Mouse (Mus musculus): ENCODE measurements at regions not wholly inside any gene's neighbourhood (a gene's known extent, or its start where the extent isn't known, plus 50 kb on each side); places are given as distances from the start of the nearest gene placed in this dataset.

DNA sequence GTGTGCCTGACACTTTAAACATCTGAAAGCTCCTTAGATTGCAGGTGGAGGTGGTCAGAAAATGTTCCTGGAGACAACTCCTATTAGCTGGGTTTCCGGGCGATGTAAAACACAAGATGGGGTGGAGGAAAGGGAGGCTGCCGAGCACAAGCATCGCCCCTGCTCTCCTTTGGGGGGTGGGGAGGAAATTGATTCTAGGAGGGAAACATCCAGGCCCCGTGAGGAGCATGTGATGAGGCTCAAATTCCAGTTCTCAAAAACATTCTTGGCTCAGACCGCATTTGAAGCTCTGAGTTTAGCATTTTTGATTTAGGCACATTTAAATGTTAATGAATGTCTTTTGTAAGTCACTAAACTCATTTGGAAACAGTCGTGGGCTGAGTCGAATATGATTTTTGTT lies 105.5 kb downstream of the Rpl14 start:
- in situ Hi-C loops (cut with MseI, MboI), result no loop called here

DNA sequence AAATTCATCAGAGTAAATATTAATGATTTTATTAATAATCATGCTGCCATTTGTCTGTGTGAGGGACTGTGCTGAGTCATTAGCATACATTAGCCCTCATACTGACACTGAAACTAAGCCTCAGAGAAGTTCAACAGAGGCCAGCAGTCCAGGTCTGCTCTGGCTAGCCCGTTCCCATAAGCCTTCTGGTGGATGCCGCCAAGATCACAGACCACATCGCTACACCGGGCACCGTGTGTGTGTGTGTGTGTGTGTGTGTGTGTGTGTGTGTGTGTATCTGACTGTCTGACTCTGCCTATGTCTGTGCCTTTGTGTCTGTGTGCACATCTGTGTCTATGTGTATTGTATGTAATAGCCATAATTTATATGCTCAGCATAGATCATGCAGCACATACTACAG lies 106.0 kb downstream of the Rpl14 start:
- in situ Hi-C loops (cut with MseI, MboI), result no loop called here

DNA sequence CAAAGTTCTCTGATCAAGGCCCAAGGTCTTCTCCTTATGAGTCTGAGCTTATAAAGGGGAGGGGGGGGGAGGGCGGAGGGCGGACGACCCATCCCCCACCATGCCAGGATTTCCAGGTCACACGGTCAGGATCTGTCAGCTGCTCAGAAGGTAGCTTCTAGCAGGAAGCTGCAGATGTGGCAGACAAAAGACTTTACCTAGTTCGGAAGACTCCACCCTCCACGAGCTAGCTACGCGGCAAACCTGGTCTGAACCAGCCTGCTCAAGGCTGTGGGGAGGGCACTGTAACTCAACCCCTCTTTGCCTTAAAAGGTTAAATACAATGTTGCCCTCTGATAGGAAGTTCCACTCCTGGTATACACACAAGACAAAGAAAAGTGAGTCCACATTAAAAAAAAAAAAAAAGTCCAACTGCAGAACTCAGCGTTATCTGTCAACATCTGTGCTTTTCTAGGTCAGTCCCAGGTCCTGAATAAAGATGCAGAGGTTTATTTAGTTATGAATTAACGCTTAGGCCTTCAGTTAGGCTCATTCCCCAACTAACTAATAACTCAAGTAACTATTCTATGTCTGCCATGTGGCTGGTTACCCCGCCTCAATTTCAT lies 108.7 kb downstream of the Rpl14 start:
- in situ Hi-C loops (cut with MseI, MboI), result no loop called here

DNA sequence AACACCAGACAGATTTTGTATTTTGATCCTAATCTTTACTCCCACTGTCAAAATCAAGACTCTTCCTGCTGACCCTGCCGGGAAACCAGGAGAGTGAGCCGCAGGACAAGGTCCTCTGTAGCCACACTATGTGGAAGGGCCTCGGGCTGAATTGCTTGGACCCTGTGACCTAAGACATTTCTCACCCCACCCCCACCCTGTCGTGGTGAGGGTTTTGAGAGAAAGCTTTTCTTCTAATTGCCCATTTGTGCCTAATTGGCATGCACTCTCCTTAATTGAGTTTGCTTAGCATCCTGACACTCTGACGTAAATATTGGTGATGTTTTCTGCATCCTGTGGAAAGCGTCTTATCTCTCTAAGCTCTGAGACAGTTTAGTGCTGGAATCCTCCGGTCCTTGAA lies 110.2 kb downstream of the Rpl14 start:
- in situ Hi-C loops (cut with MseI, MboI), result no loop called here

DNA sequence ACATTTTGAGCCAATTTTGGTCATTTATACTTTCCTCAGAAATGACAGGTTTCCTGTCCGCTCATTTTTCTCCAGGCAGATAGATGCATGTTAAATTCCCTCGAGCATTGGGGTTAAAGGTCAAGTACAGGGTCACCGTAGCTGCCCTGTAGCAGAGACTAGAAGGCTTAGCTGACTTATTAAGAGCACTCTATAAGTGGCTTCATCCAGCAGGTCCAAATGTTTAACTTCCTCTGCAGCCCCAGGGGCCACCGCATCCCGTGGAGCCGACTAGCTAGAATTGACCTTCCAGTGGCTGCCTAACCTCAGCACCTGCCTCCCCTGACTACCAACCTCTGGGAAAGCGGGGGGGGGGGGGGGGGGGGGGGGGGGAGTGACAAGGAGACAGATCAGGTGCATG lies 114.7 kb downstream of the Rpl14 start:
- in situ Hi-C loops (cut with MseI, MboI), result no loop called here

DNA sequence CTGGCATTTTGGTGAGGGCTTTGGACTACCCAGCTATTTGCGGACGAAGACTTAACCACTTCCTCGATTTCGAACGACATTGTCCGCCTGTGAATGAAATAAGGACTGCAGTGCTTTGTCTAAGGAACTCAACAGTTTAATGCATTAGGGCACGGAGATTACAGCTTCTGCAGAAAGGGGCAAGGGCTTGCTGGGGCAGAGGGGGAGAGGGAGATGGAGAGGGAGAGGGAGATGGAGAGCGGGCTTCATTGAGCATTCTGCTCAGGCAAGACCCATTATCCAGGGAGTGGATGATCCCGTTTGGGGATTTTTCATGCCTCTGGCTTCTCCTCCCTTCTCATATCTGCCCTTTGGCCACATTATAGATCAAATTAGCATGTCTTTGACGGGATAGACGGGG lies 117.8 kb downstream of the Rpl14 start:
- in situ Hi-C loops (cut with MseI, MboI), result no loop called here

DNA sequence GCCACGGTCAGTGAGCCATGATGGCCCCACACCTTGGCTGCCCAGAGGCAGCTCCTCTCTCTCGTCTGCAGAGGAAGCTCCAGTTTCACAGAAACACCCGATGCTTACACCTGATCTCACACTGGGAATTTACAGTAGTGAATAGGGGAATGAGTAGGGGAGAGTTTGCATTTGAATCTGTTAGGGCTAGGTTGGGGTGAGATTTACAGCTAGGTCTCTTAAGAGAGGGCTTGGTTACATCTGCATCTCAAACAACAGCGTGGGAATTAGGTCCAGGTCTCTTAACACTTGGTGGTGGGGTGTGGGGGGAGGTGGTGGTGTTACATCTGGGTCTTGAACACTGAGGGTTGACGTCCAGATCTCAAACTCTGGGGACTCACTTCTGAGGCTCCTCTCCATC lies 119.3 kb downstream of the Rpl14 start:
- in situ Hi-C loops (cut with MseI, MboI), result no loop called here

DNA sequence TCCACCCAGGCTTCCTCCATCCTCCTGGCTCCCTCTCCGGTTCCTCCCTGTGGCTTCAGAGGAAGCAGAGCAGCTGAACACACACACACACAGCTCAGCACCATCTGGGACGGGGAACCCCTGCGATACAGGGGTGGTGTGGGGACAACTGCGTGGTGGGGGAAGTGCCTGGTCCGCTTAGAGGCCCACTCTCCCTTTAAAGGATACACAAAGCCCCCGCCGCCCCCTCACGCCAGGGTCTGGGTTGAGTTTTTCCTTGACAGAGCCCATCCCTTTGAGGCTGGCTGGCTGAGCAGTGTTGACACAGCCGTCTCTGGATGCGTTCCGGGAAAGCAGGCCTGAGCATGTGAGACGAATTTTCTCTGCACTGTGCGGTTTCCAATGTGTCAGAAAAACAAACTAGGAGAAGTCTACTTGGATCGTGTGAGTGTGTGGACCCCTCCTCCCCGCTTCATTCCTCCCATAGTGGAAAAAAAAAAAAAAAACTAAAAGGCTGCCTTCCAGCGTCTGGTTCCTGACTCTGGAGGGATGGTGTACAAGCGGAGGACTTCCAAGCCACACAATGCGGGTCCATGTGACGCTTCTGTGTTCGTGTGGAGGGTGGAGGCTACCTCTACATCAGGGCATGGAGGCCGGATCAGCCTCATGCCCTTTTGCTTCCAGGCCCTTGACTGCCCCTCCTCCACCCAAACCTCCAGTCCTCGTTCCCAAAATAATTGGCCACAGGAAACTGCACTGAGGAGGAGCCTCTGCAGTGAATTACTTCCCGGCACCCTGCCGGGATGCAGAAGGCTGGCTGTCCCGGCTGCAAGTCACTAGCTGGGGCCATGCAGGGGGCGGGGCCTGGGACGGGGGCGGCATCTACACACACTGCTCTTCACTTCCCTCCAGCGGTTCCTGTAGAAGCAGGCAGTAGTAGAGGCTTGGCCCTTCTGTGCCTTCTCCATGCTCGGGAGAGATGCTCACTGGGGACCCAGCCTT lies 120.0 kb downstream of the Rpl14 start:
- in situ Hi-C loops (cut with MseI, MboI), result no loop called here

DNA sequence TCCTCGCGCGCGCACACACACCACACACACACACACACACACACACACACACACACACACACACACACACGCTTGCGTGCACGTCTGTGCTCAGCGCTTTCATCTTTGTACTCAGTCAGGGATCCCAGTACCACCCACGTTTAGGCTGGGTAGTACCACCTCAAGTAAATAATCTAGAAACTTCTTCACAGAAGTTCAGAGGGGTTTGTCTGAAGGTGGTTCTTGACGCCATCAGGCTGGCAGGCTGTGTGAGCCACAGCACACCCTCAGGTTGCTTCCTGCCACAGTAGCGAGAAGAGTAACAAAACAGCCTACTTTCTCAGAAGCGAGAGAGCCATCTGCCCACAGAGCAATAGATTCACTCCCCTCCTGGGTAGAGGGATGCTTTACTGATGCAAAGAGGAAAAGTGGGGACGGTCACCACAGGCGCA lies 120.7 kb downstream of the Rpl14 start:
- in situ Hi-C loops (cut with MseI, MboI), result no loop called here

DNA sequence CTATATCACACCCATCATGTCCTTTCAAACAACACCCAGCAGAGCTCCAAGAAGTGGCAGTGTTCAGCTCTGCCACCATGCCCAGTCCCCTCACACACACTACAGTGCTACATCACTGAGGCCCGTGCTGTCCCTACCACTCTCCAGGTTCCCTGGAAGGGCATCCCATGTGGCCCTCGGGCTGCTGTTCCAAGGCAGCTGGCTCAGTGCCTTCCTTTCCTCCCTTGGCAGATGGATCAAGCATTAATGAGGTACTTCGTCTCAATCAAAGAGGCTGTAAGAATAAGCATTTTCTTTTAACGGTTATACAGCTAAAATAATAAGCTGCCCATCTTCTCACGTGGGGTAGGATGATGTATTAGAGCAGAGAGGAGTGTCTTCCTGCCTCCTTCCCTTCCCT lies 123.2 kb downstream of the Rpl14 start:
- in situ Hi-C loops (cut with MseI, MboI), result no loop called here

DNA sequence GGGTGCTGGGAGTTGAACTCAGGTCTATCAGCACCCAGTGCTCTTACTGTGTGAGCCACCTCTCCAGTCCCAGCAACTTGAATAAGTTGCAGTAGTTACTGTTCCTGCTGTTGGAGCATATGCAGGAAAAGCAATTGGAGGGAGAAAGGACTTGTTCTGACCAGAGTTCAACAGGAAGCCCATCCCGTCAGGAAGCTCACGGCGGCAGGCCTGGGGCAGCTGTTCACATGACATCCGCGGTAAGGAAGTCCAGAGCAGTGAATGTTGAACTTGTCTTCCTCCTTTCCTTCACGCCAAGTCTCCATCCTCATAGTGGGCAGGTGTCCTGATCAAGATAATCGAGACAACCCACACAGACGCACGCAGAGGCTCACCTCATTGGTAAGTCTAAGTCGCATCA lies 124.7 kb downstream of the Rpl14 start:
- in situ Hi-C loops (cut with MseI, MboI), result no loop called here

DNA sequence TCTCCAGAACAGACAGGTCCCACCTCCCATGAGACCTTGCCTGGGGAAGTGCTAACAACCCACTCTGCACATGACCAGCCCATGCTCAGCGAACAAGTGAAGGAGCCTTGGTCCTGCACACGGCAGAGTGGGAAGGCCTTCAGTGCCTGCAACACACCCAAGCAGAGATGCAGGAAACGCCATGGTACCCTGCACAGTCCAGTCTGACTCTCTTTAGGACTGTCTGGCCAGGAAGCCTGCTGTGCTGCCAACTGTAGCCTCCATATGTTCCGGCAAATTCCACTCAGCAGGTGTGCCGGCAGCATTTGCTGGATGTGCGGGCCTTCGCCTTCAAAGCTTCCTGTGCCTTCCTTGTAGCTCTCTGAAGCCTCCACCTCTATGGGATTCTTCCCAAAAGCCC lies 126.5 kb downstream of the Rpl14 start:
- in situ Hi-C loops (cut with MseI, MboI), result no loop called here

DNA sequence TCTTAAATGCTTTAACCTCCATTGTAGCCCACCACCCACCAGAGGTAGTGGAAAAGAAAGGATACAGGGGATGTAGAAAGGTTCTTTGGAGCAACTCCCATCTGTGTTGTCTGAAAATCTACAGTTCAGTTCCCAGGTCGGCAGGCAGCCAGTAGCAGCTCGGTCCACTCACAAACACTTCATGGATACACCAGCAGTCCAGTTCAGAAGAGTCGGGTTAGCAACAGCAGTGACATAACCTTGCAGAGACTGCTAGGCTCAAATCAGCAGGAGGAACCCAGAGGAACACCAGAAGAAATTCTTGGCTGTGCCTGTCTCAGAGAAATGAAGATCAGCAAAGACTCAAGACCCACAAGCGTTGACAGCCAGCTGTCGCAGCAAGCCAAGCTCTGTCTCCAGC lies 128.5 kb downstream of the Rpl14 start:
- in situ Hi-C loops (cut with MseI, MboI), result no loop called here

DNA sequence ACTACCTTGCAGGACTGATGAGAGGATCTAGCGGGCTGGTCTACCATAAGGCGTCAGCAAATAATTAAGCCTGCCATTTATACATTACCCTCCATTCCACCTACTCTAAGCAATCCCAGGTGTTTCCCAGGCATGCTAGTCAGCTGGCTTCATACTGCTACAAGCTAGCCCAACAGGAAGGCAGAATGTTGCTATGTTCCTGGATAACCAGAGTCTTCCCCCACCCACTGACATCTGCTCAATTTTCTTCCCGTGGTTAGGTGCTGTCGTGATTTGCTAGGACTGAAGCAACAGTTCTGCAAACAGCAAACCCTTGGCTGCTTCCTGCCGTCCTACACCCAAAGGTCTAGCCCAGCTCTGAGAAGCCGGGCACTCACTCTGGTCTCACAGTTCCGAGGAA lies 131.6 kb downstream of the Rpl14 start:
- in situ Hi-C loops (cut with MseI, MboI), result no loop called here

DNA sequence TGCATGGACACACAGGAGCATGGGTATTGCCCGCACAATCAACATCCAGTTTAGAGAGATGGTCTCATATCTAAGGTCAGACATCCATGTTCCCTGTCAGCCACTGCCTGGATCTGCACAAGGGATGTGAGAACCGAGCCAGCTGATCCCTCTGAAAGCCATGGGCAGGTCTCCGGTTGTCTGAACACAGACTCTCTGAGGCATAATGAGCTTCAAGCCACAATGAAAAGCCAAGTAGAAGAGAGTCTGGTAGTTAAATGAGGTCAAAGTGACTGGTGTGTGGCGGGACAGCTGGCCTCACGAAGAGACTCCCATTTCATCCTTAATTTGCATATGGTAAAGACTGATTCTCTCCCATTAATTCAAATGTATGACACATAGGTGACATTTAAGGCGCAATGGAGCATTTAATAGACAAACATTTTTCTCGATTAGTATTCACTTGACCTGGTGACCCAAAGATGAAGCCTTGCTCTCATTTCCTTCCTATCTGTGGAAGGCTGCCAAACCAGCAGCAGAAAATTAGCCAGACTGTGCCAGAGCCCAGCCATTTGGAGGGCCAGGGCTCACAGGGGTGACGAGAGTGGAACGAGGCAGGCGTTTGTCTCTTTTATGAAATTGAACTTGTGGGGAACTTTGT lies 132.2 kb downstream of the Rpl14 start:
- in situ Hi-C loops (cut with MseI, MboI), result no loop called here

DNA sequence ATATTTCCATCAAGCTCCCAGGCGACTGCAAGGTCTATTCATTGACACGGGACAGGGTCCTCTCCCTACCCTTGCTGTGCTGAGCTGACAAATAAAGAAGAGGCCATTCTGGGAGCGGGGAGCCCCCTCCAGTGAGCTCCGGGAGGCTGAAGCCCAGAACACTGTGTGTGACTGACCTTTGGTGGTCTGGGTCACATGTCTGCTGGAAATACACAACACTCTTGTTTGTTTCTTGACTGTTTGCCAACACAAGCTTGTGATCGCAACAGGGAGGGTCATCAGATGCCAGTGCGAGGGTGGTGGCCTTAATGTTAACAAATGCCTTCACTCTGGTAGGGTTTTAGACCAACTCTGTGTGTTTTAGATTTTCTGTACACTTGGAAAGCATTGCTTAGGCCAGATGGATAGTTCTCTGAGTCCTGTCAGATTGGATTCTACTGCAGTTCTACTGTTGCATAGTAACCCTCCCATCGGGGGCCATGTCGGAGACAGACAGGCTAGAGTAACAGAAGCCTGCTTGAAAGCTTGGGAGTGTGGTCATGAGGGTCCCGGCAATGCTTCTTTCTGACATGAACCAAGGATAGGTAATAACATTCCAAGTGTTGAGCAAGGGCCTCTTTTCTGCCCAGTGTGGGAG lies 135.4 kb downstream of the Rpl14 start:
- in situ Hi-C loops (cut with MseI, MboI), result no loop called here

DNA sequence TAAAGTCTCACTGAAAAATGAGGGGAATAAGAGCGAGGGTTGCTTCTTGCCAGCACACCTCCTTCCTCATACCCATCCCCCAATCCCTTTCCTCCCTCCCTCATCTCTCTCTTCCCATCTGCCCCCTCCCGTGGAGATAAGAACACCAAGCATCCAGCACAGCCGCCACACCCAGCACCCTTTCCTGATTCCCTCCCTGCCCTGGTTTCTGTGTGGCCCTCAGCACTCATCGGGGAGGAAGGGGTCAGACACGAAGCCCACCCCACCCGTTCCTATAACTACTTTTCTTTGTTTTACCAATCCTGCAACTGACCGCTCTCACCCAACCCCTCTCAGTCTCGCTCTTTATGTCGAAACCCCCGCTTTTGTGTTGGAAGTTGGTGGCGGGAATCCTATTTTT lies 137.3 kb downstream of the Rpl14 start:
- in situ Hi-C loops (cut with MseI, MboI), result no loop called here

DNA sequence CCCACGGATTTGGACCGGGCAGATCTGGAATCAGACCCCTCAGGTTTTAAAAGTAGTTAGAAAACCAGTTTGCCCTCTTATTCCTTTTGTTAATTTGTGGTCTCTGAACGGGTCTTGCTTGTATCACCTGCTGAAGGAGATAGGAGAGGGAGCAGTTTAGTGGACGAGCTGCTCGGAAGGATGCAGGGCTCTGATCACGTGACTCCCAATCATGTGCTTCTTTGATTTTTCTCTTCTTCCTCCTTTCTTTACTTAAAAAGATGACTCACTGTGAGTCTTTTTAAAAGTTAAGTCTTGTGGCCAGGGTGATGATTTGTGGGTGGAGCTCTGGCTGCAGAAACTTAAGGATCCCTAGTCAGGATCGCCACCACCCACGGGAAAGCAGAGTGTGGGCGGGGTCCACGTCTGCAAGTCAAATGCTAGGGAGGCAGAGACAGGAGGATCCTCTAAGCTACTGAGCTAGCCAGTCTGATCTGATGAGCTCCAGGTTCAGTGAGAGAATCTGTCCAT lies 138.0 kb downstream of the Rpl14 start:
- in situ Hi-C loops (cut with MseI, MboI), result no loop called here

DNA sequence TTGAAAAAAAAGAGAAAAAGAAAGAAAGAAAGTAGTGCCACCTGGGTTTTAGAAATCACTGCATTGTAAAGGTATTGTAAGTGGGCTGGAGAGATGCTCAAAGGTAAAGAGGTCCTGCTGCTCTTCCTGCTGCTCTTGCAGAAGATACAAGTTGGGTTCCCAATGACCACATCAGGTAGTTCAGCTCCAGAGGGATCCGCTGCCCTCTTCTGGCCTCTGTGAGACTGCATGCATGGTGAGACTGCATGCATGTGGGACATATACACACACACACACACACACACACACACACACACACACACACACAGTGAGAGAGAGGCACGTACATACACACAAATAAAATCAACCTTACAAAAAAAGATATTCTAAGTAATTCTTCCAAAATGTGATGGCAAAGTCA lies 141.7 kb downstream of the Rpl14 start:
- in situ Hi-C loops (cut with MseI, MboI), result no loop called here

DNA sequence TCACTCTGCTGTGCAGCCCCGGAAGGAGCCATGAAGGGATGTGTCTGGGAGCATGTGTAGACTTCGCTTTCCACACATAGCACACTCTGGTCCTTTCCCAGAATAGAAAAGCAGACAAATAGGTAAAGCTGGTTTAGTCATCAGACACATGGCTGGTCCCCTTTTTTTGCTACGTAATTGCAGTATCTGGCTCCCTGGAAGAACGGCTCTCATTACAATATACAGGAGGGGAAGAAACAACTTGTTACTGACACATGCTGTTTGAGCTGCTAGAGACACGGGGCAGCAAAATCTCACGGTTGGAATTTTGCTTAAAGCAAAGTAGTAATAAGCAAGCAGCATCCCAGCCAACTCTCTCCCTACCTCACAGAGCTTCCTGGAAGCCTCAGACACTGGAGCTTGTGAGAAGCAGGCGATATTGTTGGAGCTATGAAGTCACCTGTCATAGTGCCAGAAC lies 144.4 kb downstream of the Rpl14 start:
- in situ Hi-C loops (cut with MseI, MboI), result no loop called here

DNA sequence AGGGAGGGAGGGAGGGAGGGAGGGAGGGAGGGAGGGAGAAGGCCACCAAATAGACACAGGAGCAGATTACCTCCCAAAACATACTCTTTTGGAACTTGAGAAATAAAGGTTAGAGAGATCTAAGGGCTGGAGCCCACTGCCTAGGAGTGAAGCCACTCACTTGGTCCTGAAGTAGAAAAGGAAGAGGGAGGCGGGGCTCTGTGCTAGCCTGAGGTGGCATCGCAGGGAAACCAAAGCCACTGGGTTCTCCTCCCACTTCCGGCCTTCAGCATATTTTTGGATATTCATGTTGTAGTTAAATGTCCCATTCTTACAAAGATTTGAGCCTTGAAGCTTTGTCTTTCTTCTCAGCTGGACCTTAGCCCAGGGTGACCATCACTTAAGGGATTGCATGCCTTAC lies 147.6 kb downstream of the Rpl14 start:
- in situ Hi-C loops (cut with MseI, MboI), result no loop called here

Measured in mouse trophoblast stem cell (cell line).